Mouse (Mus musculus) liver, embryonic 14.5 days (tissue): ENCODE measurements around the gene Gigyf2.

ENCODE experiments used
- CTCF ChIP-seq: IDR thresholded peaks from 2 replicates; pipeline ENCODE4 v1.5.1; 2016; ENCODE audit warnings: antibody characterized with exemption, low read depth, control low read depth
- EP300 ChIP-seq: IDR thresholded peaks from 2 replicates; pipeline ENCODE4 v1.6.1; 2016; ENCODE audit warnings: antibody characterized with exemption, low read depth

GRCm38 (mm10) chr1:87327165-87327861 is 515 bp downstream of the Gigyf2 start:
- TF ChIP-seq CTCF (no peak), EP300 (no peak)
